Mouse (Mus musculus): Measurements from ENCODE around the gene Wdr83os.

- no peak for TF ChIP-seq CTCF (IDR thresholded peaks at IDR 0.05; ENCODE audit: extremely low read depth, insufficient read length, insufficient replicate concordance, low read depth, low read length)
- no peak for TF ChIP-seq POLR2A (IDR thresholded peaks at IDR 0.05; ENCODE audit: low read depth, low read length)
Measured at GRCm38 (mm10) chr8:85123691-85124090, 43.2 kb downstream of the Wdr83os start.

Data from small intestine, adult 2 months (tissue).